Mouse (Mus musculus): Measurements from ENCODE around the gene Apela. TPM values are rescaled to one million over a fixed set of nuclear protein-coding genes. Genes with fewer than 3 reads are reported as not detected.

Gene Apela
- not detected in 2 replicates for total RNA-seq (2021)
- long read RNA-seq, result 0 reads

GRCm38 (mm10) chr8:65037117-65037533 is at the start of gene Apela:
Gene Apela, minus strand, starts transcription at chr8:65037336.
- peak; percentile 26 for DNase-seq

- DNase-seq, result no peak
Observed at GRCm38 (mm10) chr8:65085680-65086079, 48.5 kb upstream of the Apela start.

GRCm38 (mm10) chr8:65080731-65081130 is 43.6 kb upstream of the Apela start:
- DNase-seq, result peak; percentile 4

GRCm38 (mm10) chr8:65074733-65075132 is 37.6 kb upstream of the Apela start, which contains the start of gene Gm10663:
Gene Gm10663, plus strand, starts transcription at chr8:65075033.
- DNase-seq, result no peak

GRCm38 (mm10) chr8:65070996-65071395 is 33.9 kb upstream of the Apela start:
- DNase-seq, result no peak

GRCm38 (mm10) chr8:65068473-65068819 is 31.3 kb upstream of the Apela start:
- no peak for DNase-seq

GRCm38 (mm10) chr8:65067694-65068472 is 30.7 kb upstream of the Apela start:
- no peak for DNase-seq

- no peak for DNase-seq
Observed at GRCm38 (mm10) chr8:65067031-65067430, 29.9 kb upstream of the Apela start.

GRCm38 (mm10) chr8:65065622-65066021 is 28.5 kb upstream of the Apela start:
- DNase-seq, result no peak

- no peak for DNase-seq
Observed at GRCm38 (mm10) chr8:65064071-65064470, 26.9 kb upstream of the Apela start.

- no peak for DNase-seq
Observed at GRCm38 (mm10) chr8:65062195-65062594, 25.1 kb upstream of the Apela start.

- no peak for DNase-seq
Observed at GRCm38 (mm10) chr8:65056722-65057121, 19.6 kb upstream of the Apela start.

- no peak for DNase-seq
Observed at GRCm38 (mm10) chr8:65053968-65054367, 16.8 kb upstream of the Apela start.

GRCm38 (mm10) chr8:65053554-65053953 is 16.4 kb upstream of the Apela start:
- DNase-seq, result no peak

- no peak for DNase-seq
Observed at GRCm38 (mm10) chr8:65047801-65048200, 10.7 kb upstream of the Apela start.

- no peak for DNase-seq
Observed at GRCm38 (mm10) chr8:65047193-65047592, 10.1 kb upstream of the Apela start.

- DNase-seq, result no peak
Observed at GRCm38 (mm10) chr8:65046565-65046964, 9.4 kb upstream of the Apela start.

- no peak for DNase-seq
Observed at GRCm38 (mm10) chr8:65034136-65034535, 3.0 kb downstream of the Apela start.

- DNase-seq, result no peak
Observed at GRCm38 (mm10) chr8:65033056-65033455, 4.1 kb downstream of the Apela start.

GRCm38 (mm10) chr8:65032107-65032506 is 5.0 kb downstream of the Apela start:
- DNase-seq, result no peak

- DNase-seq, result no peak
Observed at GRCm38 (mm10) chr8:65030735-65031485, 6.2 kb downstream of the Apela start.

- DNase-seq, result no peak
Observed at GRCm38 (mm10) chr8:65029776-65030175, 7.4 kb downstream of the Apela start.

- no peak for DNase-seq
Observed at GRCm38 (mm10) chr8:65028959-65029686, 8.0 kb downstream of the Apela start.
